Comparison of ENCODE assay signal across 8 mouse cellular contexts in the genomic region with DNA sequence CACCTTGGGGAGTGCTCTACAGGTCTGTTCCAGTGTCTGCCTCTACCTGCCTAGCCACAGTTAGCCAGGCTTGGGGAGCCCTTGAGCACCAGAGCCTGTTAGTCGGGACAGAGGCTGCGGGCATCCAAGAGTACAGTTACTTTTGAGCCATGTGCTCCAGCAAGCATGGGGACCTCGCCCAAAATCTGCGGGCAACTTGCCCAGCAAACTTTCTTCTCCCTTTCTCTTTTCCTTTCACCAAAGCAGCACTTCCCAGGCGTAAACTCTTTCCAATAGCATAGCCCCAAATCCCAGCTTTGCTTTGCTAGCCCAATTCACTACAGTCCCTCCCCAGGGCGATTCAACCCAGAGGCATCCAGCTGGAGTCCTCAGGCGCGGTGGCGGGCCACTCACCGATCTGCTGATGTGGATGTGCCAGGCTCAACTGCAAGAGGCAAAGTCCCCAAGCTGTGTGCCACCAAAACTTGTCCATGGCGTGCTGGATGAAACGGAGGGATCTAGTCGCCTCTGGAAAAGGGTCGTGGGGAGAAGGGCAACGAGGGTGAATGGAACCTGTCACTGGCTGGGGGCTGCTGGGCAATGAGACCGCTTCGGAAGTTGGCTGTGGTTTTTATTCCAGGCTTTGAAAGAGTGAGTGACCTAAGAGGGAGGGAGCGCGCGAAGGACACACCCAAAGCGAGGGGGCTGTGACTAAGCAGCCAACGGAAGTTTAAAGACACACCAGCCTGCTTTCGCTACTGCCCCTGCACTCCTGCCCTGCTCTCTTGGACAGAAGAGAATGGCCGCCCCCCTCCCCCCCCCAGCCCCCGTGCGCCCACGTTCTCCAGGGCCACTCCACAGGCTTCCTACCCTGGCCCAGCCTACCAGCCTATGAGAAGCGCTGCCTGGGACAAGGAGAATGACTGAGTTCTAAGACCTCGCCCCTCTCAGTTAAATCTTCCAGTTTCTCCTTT. TPM values are rescaled to one million over a fixed set of nuclear protein-coding genes. Genes with fewer than 3 reads are reported as not detected.
DNase-seq lines count a peak whose midpoint lies in the region; ATAC-seq and TF ChIP-seq lines count a peak whose summit lies in the region.

Gene Cd44 (minus strand): TSS at position 791 of the 953 bp plus-strand sequence.

- H3K9ac ChIP-seq in liver, embryonic 15.5 days, result peak within 1 kb of the TSS; percentile 61

- WGBS in liver, embryonic 15.5 days (ENCODE audit: insufficient replicate concordance), result under 1% methylated on average over 29 of the region's 29 CpGs

- H3K27me3 ChIP-seq in liver, embryonic 15.5 days, result no peaks in the 10 kb centered on the region
- no peaks in the 10 kb centered on the region for H3K27me3 ChIP-seq in testis, adult 2 months (ENCODE audit: control insufficient read depth, insufficient read depth, low read length)

- H3K4me1 ChIP-seq in liver, embryonic 15.5 days (replicated peaks), result peaks cover 51% of the 10 kb centered on the region
- no peaks in the 10 kb centered on the region for H3K4me1 ChIP-seq in testis, adult 2 months (ENCODE audit: control insufficient read depth, insufficient read depth, low read length)

- peak within 1 kb of the TSS; percentile 85 for H3K4me2 ChIP-seq in liver, embryonic 15.5 days

- peak within 1 kb of the TSS; percentile 52 for H3K4me3 ChIP-seq in layer of hippocampus, adult 2 months
- peak within 1 kb of the TSS; percentile 65 for H3K4me3 ChIP-seq in liver, embryonic 15.5 days (replicated peaks)
- peak within 1 kb of the TSS; percentile 36 for H3K4me3 ChIP-seq in testis, adult 2 months (ENCODE audit: control insufficient read depth, low read depth, low read length)

- peak; percentile 77 for ATAC-seq in inflammation-experienced regulatory T-cells, adult 6 months
- ATAC-seq in liver, embryonic 15.5 days (ENCODE audit: insufficient read depth), result peak; percentile 82

- DNase-seq in layer of hippocampus, adult 2 months (ENCODE audit: low spot score in 2 of 2), result no peak
- DNase-seq in layer of hippocampus, adult 8-10 months (ENCODE audit: low spot score in 2 of 2), result no peak
- peak; percentile 68 for DNase-seq in c-Kit-positive CD71-positive TER-119-positive erythroid progenitor cells, embryonic 14.5 days (ENCODE audit: low spot score)
- DNase-seq in gastrocnemius, postnatal 36 days, result peak; percentile 68 to 74
- peak; percentile 70 to 71 for DNase-seq in natural killer cell, adult 2 months (ENCODE audit: low spot score in 2 of 2)

- no peaks in the 10 kb centered on the region for H3K36me3 ChIP-seq in liver, embryonic 15.5 days (replicated peaks)
- H3K36me3 ChIP-seq in testis, adult 2 months (ENCODE audit: control insufficient read depth, insufficient read depth, low read length), result no peaks in the 10 kb centered on the region

- TF ChIP-seq POLR2A in testis, adult 2 months (IDR thresholded peaks at IDR 0.05; ENCODE audit: control insufficient read depth, low read depth, low read length), result no peak

- intact Hi-C loops in gastrocnemius, postnatal 36 days (cut with DNase I), result no loop called here

- no peak for TF ChIP-seq CTCF in layer of hippocampus, adult 2 months (conservative IDR thresholded peaks at IDR 0.05)
- TF ChIP-seq CTCF in testis, adult 2 months (IDR thresholded peaks at IDR 0.05; ENCODE audit: control insufficient read depth, insufficient read depth, insufficient replicate concordance, low read depth, low read length), result no peak

- H3K27ac ChIP-seq in layer of hippocampus, adult 2 months, result no peak within 1 kb of the TSS
- H3K27ac ChIP-seq in liver, embryonic 15.5 days (replicated peaks), result peak within 1 kb of the TSS; percentile 73
- no peak within 1 kb of the TSS for H3K27ac ChIP-seq in testis, adult 2 months (ENCODE audit: control insufficient read depth, insufficient read depth, low read depth, low read length)

- no peaks in the 10 kb centered on the region for H3K9me3 ChIP-seq in liver, embryonic 15.5 days (replicated peaks)

RNA-seq across cellular contexts. Expression of gene Cd44, which starts in this region (rescaled TPM):
- total RNA-seq in layer of hippocampus, adult 2 months (2021), result 1 to 10 TPM; 3.1 to 3.2 TPM
- total RNA-seq in layer of hippocampus, adult 8-10 months (2022), result 10 to 100 TPM in 2 of 4 experiments, 1 to 10 TPM in 2; 5.6 to 20.0 (median 11.2) TPM
- 1 to 10 TPM; 5.3 to 6.0 TPM for total RNA-seq in gastrocnemius, postnatal 36 days (2021)
- polyA plus RNA-seq in inflammation-experienced regulatory T-cells, adult 6 months (2017; shearing (Covaris generic)), result 100 to 1,000 TPM in 1 of 3 experiments, 10 to 100 TPM in 2; 91.0 to 119 (median 94.0) TPM
- polyA plus RNA-seq in liver, embryonic 15.5 days (2015; fragmentation: Nextera tagmentation; extraction: Ambion mirVana), result 15.5 and 15.8 TPM in 2 replicates
- 0.15 and 0.37 TPM in 2 replicates for polyA plus RNA-seq in testis, adult 2 months (2012; rRNA removed)

Comparison
In these comparisons a context has a peak if more than half of its experiments do, and no peak if none do; other contexts are left out.
1. RNA of gene Cd44 (polyA plus RNA-seq): 91.0 to 119 TPM in inflammation-experienced regulatory T-cells, adult 6 months and 15.5 to 15.8 TPM in liver, embryonic 15.5 days; 0.15 to 0.37 TPM in testis, adult 2 months; every median in the first group is over 10 times any median in the second.
2. DNase-seq: peak in c-Kit-positive CD71-positive TER-119-positive erythroid progenitor cells, embryonic 14.5 days (single experiment), gastrocnemius, postnatal 36 days (2 of 2) and natural killer cell, adult 2 months (2 of 2); none in layer of hippocampus, adult 2 months (0 of 2) and layer of hippocampus, adult 8-10 months (0 of 2).
3. Peak in every context shown above with its lines, with median percentiles within 50 percentile points of each other: H3K4me3 ChIP-seq.